Mouse (Mus musculus) heart, postnatal 10 days (tissue): ENCODE data around the gene Nub1. TPM values are rescaled to one million over a fixed set of nuclear protein-coding genes. Genes with fewer than 3 reads are reported as not detected.

Experiments used
- DNase-seq, 2 experiments: peaks; one replicate each; pipeline ENCODE4 v3.0.0; 2021
- intact Hi-C: fragments of 180-260 bp; cut with DNase I; formaldehyde crosslinking; loops from one replicate; pipeline ENCODE4 v1.15.1; 2025
- total RNA-seq, 2 experiments: library from RNA; stranded (reverse); gene quantifications; 2 replicates each; pipeline ENCODE4 v1.2.3; 2021

Gene Nub1
- 10 to 100 TPM; 29.3 to 31.6 TPM for total RNA-seq

GRCm38 (mm10) chr5:24685366-24686093, at the start of gene Nub1:
Gene Nub1, plus strand, starts transcription at chr5:24685532.
- DNase-seq, result peak; percentile 99
- intact Hi-C loops, result loop anchor here (2.0 to 5.0 kb wide), 2 partner anchors 65 to 157 kb away; partner anchors contain the start of gene Rheb

GRCm38 (mm10) chr5:24636987-24637386, 48.3 kb upstream of the Nub1 start:
- intact Hi-C loops, result no loop called here
- no peak for DNase-seq

GRCm38 (mm10) chr5:24638131-24638530, 47.2 kb upstream of the Nub1 start:
- intact Hi-C loops, result no loop called here

GRCm38 (mm10) chr5:24639081-24639480, 46.3 kb upstream of the Nub1 start:
- intact Hi-C loops, result no loop called here
- no peak for DNase-seq

More at GRCm38 (mm10) chr5:24638131-24638530, 47.2 kb upstream of the Nub1 start:
- DNase-seq, result no peak

- intact Hi-C loops, result no loop called here
- no peak for DNase-seq
Measured at GRCm38 (mm10) chr5:24645454-24645853, 39.9 kb upstream of the Nub1 start.

GRCm38 (mm10) chr5:24649231-24649630, 36.1 kb upstream of the Nub1 start:
- no peak for DNase-seq
- intact Hi-C loops, result no loop called here

GRCm38 (mm10) chr5:24649701-24650100, 35.6 kb upstream of the Nub1 start:
- intact Hi-C loops, result loop anchor here (2.0 to 5.0 kb wide), 3 partner anchors 117 to 162 kb away; no protein-coding TSS in a partner anchor
- no peak for DNase-seq

GRCm38 (mm10) chr5:24651356-24651755, 34.0 kb upstream of the Nub1 start:
- intact Hi-C loops, result loop anchor here (2.0 to 5.0 kb wide), 3 partner anchors 119 to 164 kb away; no protein-coding TSS in a partner anchor
- no peak for DNase-seq

GRCm38 (mm10) chr5:24651768-24652752, 33.3 kb upstream of the Nub1 start:
- intact Hi-C loops, result loop anchor here (2.0 to 5.0 kb wide), 4 partner anchors 55 to 165 kb away; no protein-coding TSS in a partner anchor
- peak; percentile 91 to 93 for DNase-seq

GRCm38 (mm10) chr5:24652780-24653179, 32.6 kb upstream of the Nub1 start:
- no peak for DNase-seq
- intact Hi-C loops, result loop anchor here (2.0 to 5.0 kb wide), 3 partner anchors 56 to 165 kb away; no protein-coding TSS in a partner anchor

- no peak for DNase-seq
- intact Hi-C loops, result loop anchor here (5.0 kb wide), 2 partner anchors 122 to 167 kb away; no protein-coding TSS in a partner anchor
Measured at GRCm38 (mm10) chr5:24654491-24654890, 30.8 kb upstream of the Nub1 start.

GRCm38 (mm10) chr5:24657113-24657512, 28.2 kb upstream of the Nub1 start:
- intact Hi-C loops, result no loop called here
- peak; percentile 23 to 30 for DNase-seq

GRCm38 (mm10) chr5:24659708-24660423, 25.5 kb upstream of the Nub1 start:
- DNase-seq, result no peak
- intact Hi-C loops, result no loop called here

- intact Hi-C loops, result no loop called here
- no peak for DNase-seq
Measured at GRCm38 (mm10) chr5:24661457-24661856, 23.9 kb upstream of the Nub1 start.

GRCm38 (mm10) chr5:24674238-24674637, 11.1 kb upstream of the Nub1 start:
- intact Hi-C loops, result loop anchor here (1.0 to 10.0 kb wide), 2 partner anchors 231 to 337 kb away; no protein-coding TSS in a partner anchor
- DNase-seq, result peak; percentile 88 to 93

GRCm38 (mm10) chr5:24681436-24681835, 3.9 kb upstream of the Nub1 start:
- DNase-seq, result no peak
- intact Hi-C loops, result no loop called here

- intact Hi-C loops, result loop anchor here (2.0 to 5.0 kb wide), 2 partner anchors 66 to 158 kb away; partner anchors contain the start of gene Rheb
- DNase-seq, result peak; percentile 32 to 64
Measured at GRCm38 (mm10) chr5:24684578-24685365, 560 bp upstream of the Nub1 start.

GRCm38 (mm10) chr5:24686176-24686575, 844 bp downstream of the Nub1 start:
- intact Hi-C loops, result loop anchor here (5.0 kb wide), 1 partner anchor 156 kb away; the partner anchor contains the start of gene Rheb
- DNase-seq, result no peak
